Comparison of ENCODE assay signal across 8 mouse cellular contexts in genomic region chr14:67620854-67621476, GRCm38 (mm10).
DNase-seq lines count a peak whose midpoint lies in the region; ATAC-seq and TF ChIP-seq lines count a peak whose summit lies in the region.

No protein-coding gene starts in this region.

- DNase-seq in urinary bladder, postnatal 14 days (ENCODE audit: low spot score) = peak; percentile 66
- no peak for DNase-seq in urinary bladder, postnatal 10 days (ENCODE audit: low spot score)
- DNase-seq in gastrocnemius, postnatal 14 days = peak; percentile 30
- peak; percentile 70 to 71 for DNase-seq in kidney, postnatal 4 days
- peak; percentile 48 for DNase-seq in right cerebral cortex, postnatal 14 days

- no peak overlapping the region for H3K9ac ChIP-seq in lung, embryonic 16.5 days (ENCODE audit: low read length)

- no peak overlapping the region for H3K4me2 ChIP-seq in lung, embryonic 16.5 days (ENCODE audit: low read depth, low read length)

- TF ChIP-seq CTCF in cortical plate, adult 2 months (IDR thresholded peaks at IDR 0.05; ENCODE audit: extremely low read depth, insufficient read depth, low read length) = peak; percentile 94

- H3K4me1 ChIP-seq in cortical plate, adult 2 months (ENCODE audit: control insufficient read depth, insufficient read depth, low read length) = no peaks in the 10 kb centered on the region
- H3K4me1 ChIP-seq in lung, embryonic 16.5 days (replicated peaks; ENCODE audit: control insufficient read depth, insufficient read depth, low read length) = no peaks in the 10 kb centered on the region

- no peak for TF ChIP-seq POLR2A in cortical plate, adult 2 months (IDR thresholded peaks at IDR 0.05; ENCODE audit: extremely low read depth, insufficient read depth, low read length)

- 25% methylated on average over 4 of the region's 4 CpGs for WGBS in lung, embryonic 16.5 days

- peak; percentile 67 for ATAC-seq in lung, embryonic 16.5 days (ENCODE audit: low read depth)
- no peak for ATAC-seq in monocyte, adult 5-6 weeks (replicated peaks; ENCODE audit: insufficient number of reproducible peaks, low FRiP score, low TSS enrichment, poor library complexity, severe bottlenecking)

- H3K9me3 ChIP-seq in lung, embryonic 16.5 days (ENCODE audit: control insufficient read depth, low read length) = no peaks in the 10 kb centered on the region

- H3K27me3 ChIP-seq in lung, embryonic 16.5 days (ENCODE audit: control insufficient read depth, insufficient read depth, low read depth, low read length) = no peaks in the 10 kb centered on the region

- H3K27ac ChIP-seq in cortical plate, adult 2 months (ENCODE audit: insufficient read depth, low read length) = no peak overlapping the region
- no peak overlapping the region for H3K27ac ChIP-seq in lung, embryonic 16.5 days (ENCODE audit: low read length)

- intact Hi-C loops in gastrocnemius, postnatal 14 days (cut with DNase I; ENCODE audit: low total_unique reads) = no loop called here

- H3K4me3 ChIP-seq in cortical plate, adult 2 months (ENCODE audit: insufficient read depth, low read length) = no peak overlapping the region
- no peak overlapping the region for H3K4me3 ChIP-seq in lung, embryonic 16.5 days (ENCODE audit: low read length)

- no peaks in the 10 kb centered on the region for H3K36me3 ChIP-seq in lung, embryonic 16.5 days (ENCODE audit: control insufficient read depth, insufficient read depth, low read length)
